Mouse (Mus musculus): ENCODE measurements around the gene Tmcc2.
A peak's percentile ranks its signal among the peaks of the same experiment; 100 is the strongest.

Tmcc2 gene

DNA sequence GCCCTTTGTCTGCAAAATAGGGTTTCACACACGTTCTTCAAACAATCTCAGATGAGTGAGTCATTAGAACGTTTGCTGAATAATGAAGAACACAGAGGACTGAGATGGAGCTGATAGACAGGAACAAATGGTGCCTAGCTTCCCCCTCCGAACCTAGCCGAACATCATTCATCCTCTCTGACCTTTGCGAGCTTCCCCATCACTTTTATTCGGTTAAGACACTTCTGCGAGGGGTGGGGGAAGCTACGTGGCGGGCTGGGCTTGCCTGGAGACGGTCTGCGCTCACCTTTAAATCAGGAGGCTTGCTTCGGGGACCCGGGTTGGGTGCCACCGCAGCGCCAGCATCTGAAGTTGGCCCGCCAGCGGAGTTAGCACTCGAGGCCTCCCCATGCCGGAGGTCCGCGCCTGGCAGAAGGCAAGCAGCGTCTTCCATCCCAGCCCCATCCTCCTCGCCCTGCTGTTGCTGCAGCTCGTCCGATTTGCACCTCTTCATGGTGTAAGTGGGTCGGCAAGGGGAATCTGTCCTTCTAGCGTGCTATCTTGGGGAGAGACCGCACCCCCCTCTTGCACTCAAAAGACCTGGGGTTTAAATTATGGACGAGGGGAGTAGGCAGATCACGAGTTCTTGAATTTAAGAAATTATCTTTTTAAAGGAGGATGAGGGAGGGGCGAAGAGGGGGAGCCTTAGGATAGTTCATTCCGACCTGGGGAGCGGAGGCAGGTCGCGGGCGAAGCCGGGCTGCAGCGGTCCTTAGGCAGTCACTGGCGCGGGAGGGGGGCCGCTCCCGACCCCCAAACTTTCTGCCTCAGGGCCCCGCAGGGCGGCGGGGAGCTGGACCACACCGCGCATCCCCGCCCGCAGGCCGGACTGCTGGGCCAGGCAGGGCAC is at the start of gene Tmcc2:
Gene Tmcc2 (minus strand): TSS at position 591 of the 889 bp plus-strand sequence.
- peak; percentile 38 for DNase-seq (ENCODE audit: low spot score)

DNA sequence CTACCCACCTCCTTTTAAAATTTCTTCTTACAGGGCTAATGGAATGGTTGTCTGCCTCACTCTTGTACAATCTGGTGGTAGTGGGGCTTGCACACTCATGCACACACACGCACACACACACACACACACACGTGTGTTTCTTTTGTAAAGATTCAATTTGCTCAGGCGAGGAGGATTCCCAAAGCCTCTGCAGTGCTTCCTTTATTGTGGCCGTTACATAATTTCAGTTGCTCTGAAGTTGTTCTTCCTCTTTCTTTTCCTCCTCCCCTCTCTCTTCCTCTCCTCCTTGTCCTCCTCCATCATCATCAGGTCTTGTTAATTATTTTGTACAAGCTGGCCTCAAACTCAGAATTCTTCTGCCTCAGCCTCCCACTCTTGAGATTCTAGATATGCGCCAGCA is 46.3 kb upstream of the Tmcc2 start:
- no peak for DNase-seq (ENCODE audit: low spot score)

DNA sequence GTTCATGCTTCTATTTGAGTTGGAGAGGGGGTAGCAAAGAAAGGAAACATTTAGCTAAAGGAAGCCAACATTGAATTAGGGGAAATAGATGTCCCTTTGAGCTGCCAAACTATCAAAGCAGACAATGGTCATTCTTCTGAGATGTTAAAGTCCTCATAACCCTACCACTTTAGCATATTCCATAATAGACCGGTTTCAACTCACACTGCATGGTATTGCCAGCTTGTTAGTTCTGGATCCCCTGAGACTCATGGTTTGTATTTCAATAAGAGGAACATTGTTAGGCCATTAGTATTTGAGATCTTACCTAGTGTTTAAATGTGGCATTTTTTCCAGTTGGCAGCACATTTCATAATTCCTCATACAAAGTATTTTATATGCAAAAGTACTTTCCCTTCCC is 45.9 kb upstream of the Tmcc2 start:
- DNase-seq (ENCODE audit: low spot score): no peak

DNA sequence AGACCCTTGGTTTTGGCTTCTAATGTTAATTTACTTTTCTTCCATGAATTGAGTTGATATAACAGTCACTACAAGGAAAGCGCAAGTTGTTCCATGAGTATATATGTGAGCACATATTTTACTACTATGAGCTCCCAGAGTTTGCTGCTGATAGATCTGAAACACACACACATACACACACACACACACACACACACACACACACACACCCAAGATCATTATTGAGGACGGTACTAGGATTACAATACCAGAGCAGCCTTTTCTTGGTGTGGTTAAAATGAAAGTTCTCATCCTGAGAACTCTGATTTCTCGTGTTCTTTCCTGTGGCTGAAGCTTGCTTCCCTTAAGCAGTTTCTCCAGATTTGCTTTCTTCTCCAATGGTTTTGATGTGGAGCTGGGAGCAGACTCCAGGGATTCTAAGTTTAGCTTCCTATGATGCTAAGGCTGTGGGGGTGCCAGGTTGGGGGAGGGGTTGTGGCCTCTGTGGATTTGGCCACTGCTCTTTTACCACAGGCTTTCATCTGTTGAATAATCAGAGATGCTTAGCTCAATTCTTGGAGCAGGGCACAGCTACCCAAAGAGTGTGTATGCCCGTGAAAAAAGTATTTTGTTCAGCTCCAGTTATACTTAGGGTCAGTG is 45.4 kb upstream of the Tmcc2 start:
- no peak for DNase-seq (ENCODE audit: low spot score)

DNA sequence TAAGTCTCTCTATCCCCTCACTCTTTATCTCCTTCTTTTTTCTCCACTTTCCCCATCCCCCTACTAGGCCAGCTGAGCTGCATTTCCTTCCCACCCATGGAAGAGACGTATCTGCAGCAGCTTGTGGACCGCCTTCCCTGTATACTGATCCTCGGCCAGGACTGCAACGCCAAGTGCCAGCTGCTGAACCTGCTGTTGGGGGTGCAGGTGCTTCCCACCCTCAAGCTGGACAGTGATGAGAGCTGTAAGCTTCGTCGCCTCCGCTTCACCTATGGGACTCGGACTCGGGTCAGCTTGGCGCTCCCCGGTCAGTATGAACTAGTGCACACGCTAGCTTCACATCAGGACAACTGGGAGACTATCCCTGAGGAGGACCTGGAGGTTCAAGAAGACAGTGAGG is 43.0 kb upstream of the Tmcc2 start:
- DNase-seq (ENCODE audit: low spot score): no peak

DNA sequence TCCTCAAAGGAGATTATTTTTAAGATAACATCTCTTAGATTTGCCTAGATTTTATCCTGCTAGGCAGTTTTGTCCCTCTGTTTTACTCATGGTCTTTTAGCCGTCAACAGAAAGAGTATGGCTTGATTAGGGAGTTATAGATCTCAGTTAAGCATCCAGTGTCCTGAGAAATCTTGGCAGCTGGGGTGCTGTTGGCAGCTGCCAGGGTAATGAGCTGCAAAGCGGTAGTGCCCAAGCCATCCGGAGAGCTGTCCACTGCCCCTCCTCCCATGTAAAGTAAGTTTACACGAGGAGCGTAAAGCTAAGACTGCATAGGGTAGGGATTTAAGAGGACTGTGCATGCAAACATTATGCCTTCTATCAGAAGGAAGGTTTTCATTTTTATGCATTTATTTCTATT is 42.3 kb upstream of the Tmcc2 start:
- DNase-seq (ENCODE audit: low spot score): no peak

DNA sequence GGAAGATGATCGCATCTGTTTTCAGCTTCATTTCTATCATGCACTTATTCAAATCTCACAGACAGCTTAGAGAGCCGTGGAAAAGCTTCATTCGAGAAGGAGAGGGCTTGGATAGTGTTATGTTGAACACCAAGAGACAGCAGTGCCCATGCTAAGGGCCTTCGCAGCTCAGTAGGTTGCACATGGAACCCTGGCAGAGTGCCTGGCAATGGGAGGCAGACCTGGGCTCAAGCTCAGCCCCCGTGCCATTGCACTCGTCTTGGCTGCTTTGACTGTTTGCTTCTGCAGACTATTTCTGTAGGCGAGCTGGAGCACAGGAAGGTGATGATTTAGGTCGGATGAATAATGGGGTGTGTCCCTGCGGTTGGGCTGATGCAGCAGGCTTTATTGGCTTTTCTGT is 40.6 kb upstream of the Tmcc2 start:
- DNase-seq (ENCODE audit: low spot score): peak; percentile 16

DNA sequence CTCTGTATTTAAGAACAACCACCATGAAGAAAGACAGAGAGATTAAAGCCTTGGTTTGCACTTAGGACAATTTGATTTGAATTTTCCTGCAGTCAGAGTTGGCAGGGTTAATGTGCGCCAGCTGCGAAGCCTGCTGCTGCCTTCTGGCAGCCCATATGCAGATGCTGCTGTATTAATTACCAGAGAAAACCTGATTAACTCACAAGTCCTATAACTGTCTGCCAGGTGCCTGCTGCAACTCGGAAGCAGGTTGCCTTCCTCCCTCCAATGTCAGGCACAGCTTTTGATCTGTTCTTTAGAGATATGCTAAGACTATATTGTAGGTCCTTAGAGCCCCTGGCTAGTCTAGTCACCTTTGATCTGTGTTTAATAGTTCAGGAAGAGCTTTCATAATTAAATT is 39.7 kb upstream of the Tmcc2 start:
- DNase-seq (ENCODE audit: low spot score): no peak

DNA sequence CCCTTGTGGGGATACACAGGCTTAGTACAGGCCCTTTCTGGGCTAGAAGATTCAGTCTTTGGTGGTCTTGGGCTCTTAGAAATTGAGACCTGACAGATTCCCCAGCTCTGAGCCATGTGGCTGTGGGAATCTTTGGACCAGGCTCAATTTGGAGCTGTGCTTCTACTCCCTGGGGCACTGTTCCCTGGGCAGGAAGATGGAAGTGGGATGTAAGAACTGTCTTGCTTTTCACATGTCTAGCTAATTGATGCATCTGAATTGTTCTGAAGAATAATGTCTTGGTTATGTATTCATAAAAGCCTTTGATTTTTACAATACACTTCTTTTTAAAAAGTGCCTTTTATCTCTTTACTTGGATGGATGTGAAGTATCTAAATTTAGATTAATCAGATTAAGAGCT is 34.5 kb upstream of the Tmcc2 start:
- DNase-seq (ENCODE audit: low spot score): no peak

DNA sequence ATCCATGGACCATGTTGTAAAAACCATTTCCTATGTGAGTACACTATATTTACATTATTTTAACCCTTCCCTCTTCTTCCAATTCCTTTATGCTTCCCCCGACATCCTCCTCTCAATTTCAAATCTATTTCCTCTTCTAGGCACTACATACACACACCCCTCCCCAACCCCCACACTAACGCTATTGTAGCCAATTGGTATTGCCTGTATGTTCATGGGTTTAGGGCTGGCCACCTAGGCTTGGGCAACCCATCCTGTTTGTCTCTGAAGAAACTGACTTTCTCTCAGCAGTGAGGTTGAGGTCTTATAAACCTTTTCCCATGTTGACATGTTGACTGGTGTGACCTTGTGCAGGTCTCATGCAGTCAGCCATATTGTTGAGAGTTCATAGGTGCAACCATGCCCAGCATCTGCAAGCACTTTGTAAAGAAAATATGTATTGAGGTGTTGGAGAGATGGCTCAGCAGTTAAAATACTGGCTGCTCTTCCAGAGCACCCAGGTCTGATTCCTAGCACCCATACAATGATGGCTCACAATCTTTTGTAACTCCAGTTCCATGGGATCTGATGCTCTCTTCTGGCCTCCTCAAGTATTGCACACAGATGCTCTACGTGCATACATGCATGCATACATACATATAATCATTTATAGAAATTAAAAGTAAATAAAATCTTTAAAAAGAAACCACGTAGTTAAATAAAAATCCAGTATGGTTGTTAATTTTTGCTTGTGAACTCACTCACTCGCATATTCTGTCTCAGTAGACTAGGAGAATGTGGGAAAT is 32.0 kb upstream of the Tmcc2 start:
- DNase-seq (ENCODE audit: low spot score): no peak

DNA sequence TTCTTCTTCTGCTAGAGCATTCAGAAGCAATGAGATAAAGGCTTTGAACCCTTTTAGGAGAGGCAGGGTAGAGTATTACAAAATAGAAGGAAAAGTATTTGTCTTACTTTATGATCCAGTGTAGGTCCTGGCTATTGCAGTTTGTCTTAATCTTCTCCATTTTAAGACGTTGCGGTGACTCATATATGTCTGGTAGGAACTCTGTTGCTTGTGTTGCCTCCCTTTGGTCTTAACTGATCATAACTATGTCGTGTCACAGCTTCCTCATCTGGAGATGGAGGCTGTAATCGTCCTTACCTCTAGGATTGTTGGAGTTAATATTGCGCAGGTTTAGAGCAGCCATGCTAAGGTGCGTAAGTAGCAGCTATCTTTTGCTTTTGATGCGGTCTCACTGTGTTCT is 29.6 kb upstream of the Tmcc2 start:
- no peak for DNase-seq (ENCODE audit: low spot score)

DNA sequence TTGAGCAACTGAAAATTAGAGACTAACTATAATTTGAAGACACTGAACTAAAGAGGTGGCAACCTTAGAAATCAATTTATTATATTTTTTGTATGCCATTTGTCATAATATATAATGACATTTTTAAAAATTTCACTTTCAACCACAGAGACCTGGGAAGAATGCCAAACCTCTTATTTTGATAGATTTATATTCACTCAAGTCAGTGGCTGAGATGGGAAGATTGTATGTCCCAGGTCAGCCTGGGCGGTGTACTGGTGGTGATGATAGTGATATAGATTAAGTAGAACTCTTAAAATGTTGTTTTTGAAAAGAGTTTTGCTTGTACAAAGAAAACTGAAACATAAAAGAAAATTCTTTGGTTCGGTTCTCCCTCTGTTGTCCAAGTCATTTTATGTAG is 29.1 kb upstream of the Tmcc2 start:
- no peak for DNase-seq (ENCODE audit: low spot score)

DNA sequence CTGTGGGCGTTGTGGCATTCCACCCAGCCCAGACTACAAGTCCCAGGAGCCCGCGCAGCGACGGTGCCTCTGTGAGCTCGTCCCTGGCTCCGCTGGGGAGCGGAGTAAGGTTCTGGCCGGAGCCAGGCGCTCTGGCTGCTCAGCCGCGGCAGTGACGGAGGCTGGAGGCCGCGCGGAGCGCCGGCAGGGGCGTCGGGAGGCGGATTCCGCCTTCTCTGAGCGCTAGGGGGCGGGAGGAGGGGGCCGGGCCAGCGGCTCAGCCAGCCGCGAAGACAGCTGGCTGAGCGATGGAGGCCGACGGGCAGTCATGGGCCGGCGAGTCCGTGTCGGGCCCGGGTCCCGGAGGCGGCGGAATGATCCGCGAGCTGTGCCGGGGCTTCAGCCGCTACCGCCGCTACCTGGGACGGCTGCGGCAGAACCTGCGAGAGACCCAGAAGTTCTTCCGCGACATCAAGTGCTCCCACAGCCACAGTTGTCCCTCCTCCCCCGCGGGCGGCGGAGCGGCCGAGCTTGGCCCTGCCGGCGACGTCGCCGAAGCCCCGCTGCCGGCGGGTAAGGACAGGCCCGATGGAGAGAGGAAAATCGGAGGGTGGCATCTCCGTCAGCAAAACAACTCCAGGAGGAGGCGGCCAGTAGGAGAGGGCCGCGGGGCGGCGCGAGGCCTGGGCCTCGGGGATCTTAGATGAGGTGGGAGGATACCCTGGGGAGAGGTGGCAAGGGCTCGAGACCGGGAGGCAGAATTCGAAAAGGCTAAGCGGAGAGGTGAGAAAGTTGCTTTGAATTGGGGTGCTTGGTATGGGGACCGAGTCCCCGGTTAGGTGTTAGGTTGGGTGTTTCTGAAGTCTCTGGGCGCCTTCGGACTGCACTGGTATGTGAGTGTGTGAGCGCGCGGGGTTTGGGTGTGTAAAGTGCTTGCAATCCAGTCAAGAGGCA is 26.5 kb upstream of the Tmcc2 start, which contains the start of gene Dstyk:
Gene Dstyk (plus strand): TSS at position 237 of the 933 bp plus-strand sequence.
- DNase-seq (ENCODE audit: low spot score): peak; percentile 93

DNA sequence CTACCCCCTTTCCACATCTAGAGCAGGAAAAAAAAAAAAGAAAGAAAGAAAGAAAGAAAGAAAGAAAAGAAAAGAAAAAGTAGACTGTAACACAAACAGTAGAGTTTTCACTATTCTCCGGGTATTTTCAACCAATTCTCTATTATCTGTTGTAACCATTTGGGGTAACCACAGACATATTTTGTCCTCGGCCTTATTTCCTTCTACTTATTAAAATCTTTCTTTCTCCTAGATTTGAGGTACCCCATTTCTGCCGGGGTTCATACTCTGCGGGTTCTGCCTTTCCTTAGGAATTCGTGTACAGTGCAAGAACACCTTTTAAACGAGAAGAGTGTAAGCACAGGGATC is 25.8 kb upstream of the Tmcc2 start:
- no peak for DNase-seq (ENCODE audit: low spot score)

DNA sequence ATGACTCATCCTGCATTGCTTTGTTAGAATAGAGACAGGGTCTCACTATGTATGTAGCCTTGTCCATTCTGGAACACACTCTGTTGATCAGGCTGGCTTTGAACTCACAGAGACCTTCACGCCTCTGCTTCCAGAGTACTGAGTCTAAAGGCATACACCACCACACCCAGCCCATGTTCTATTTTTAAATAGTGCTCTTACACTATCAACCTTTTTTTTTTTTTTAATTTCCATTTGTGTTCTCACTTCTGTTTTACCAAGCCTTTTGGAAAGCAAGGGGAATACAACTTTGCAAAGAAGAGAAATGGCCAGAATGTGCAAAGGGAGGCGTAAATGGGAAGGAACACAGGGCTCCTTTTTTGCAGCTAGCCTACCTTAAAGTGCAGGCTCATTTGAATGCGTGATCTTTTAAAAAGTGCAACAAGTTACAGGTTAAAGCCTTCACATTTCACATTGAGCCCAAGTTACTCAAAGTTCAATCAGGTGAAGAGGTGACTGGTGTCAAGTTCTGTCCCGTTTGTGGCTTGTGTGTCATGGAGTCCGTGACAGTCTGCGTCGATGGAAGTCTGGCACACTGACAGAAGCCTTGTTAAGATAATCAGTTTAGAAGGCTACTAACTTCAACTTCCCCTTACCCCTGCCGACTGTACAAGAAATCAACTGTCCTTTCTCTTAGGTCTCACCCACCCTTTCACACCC is 25.3 kb upstream of the Tmcc2 start:
- DNase-seq (ENCODE audit: low spot score): no peak

DNA sequence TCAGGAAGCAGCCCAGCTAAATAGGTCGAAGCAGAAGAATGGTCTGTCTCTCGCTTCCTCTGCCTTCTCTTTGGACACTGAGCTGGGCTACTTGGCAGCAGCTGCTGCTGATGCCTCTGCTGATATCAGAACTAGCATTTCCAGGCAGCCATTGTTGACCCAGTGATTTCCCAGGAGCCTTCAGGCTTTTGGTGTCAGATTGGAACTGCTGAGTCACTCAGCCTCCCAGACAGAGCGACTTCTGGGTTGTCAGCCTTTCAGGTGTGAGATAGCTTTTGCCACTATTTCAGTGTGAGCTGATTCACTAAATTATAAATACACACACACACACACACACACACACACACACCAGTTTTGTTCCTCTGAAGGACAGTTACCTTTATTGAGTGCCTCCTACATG is 19.6 kb upstream of the Tmcc2 start:
- DNase-seq (ENCODE audit: low spot score): no peak

DNA sequence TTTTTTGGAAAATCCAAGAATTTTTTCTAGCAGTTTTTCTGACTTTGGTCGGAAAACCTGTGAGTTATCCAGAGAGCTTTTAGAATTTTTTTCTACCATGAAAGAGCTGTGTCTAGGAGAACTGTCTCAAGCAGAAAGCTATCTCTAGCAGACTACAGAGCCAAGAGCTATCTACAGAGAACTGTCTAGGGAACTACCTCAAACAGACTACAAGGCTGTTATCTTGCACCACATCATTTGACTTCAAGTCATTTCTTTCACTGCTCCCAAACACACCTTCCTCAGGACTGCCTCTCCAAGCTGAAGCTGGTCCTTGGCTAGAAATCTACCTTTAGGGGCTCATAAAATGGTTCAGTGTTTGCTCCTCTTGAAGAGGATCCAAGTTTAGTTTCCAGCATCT is 10.8 kb upstream of the Tmcc2 start:
- DNase-seq (ENCODE audit: low spot score): no peak

DNA sequence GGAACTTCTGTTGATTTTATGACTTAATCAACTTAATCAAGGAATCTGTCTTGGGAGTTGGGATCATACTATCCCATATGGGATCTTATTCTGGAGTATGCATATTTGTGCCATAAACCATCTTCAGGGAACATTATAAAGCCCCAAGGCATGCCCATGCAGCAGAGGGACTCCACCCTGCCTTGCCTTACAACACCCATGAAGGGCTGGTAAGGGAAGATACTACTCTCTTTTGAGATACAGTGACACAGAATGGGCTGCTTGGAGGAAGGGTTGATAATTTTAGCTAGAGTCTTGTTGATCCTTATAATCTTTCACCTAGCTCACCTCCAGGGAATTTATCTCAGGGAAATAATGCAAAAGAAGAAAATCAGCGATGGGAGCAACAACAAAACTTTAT is 9.5 kb upstream of the Tmcc2 start:
- DNase-seq (ENCODE audit: low spot score): no peak

DNA sequence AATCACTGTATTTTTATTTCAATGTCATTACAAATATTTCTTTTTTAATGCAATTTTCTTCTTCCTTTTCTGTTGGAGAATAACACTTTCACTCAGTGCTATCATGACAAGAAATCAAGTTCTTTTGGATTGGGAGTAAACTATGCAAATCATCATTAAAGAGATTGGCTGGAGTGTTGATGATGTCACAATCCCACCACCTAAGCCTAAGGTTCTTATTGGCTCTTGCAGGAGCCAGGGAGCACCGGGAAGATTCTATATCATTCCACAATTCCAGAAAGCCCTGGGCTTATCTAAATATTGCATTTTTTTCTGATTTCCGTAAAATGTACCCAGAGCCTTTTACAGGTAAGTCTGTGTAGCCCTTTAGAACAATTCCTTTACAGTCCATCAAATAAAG is 5.6 kb upstream of the Tmcc2 start:
- no peak for DNase-seq (ENCODE audit: low spot score)

DNA sequence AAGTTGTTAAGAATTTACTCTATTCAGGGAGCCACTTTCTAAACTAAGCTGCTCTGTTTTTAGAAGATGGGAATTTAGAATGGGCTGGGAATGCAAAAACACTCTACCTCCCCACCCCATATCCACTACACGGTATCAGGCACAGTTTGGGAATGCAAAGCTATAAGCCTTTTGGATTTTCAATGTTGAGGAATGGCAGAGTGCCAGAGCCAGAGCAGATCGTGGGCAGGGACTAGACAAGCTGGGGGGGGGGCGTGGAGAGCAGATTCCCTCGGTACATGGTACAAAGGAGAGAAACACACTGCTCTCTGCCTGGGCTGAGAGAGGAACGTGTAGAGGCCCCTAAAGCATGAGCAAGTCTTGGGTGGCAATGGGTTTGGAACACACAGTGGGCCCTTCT is 1.8 kb upstream of the Tmcc2 start:
- no peak for DNase-seq (ENCODE audit: low spot score)

DNA sequence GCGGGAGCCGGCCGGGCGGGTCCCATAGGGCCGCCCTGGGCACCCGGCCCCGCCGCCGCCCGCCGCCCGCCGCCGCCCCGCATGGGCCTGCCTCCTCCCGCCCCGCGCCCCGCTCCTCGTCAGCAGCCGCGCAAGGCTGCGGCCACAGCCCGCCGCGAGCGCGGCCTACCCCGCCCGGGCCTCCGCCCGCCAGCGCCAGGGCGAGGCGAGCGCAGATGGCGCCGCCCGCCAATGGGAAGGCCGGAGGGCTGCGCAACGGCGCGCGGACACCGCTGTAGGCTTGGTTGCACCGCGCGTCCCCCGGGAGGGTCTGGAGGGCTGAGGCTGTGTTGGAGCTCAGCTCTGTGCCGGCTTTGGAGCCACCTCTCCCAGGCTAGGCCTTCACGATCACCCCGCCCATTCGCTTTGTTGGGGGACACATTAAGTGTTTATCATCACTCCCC is 520 bp upstream of the Tmcc2 start:
- DNase-seq (ENCODE audit: low spot score): peak; percentile 80

Measured in ovary, postnatal 36 days (tissue).